Mouse (Mus musculus) gastrocnemius, postnatal 4 days (tissue): ENCODE data around the gene Tceal5. TPM values are rescaled to one million over a fixed set of nuclear protein-coding genes. Genes with fewer than 3 reads are reported as not detected.
A peak's percentile ranks its signal among the peaks of the same experiment; 100 is the strongest.
"Not testable (repeated sequence)": the region's sequence is repeated elsewhere in the genome, so short reads cannot be mapped to it uniquely, and the experiment has no call there.

Source experiments
- DNase-seq, 2 experiments: peaks; one replicate each; pipeline ENCODE4 v3.0.0; 2021 to 2022; ENCODE audit warnings: low spot score in 2 of 2, mixed read lengths in 2 of 2
- long read RNA-seq, 2 experiments: library from polyadenylated mRNA; stranded (forward); transcript quantifications; one replicate each; pipeline ENCODE4 v2.0.0; 2021
- total RNA-seq, 2 experiments: library from RNA; stranded (reverse); gene quantifications; 2 replicates each; pipeline ENCODE4 v1.2.3; 2021

Gene Tceal5
- total RNA-seq = 100 to 1,000 TPM; 118 to 136 TPM
- long read RNA-seq, experiment 1, transcript Tceal5-201 (3 exons, 1,044 nt) = major isoform, 22 of 42 reads
- long read RNA-seq, experiment 1, partial matches to known transcripts = 1 of 42 reads
- long read RNA-seq, experiment 1, other reads (novel, unspliced or antisense) = 18 of 42 reads
- long read RNA-seq, experiment 2, transcript Tceal5-202 (3 exons, 327 nt) = minor isoform, 5 of 41 reads
- long read RNA-seq, experiment 2, transcript Tceal5-201 (3 exons, 1,044 nt) = major isoform, 27 of 41 reads
- long read RNA-seq, experiment 2, partial matches to known transcripts = 0 of 41 reads
- long read RNA-seq, experiment 2, other reads (novel, unspliced or antisense) = 9 of 41 reads

GRCm38 (mm10) chrX:136203664-136204066 lies at the start of gene Tceal5:
TSS of gene Tceal5 (minus strand) at chrX:136203876.
- DNase-seq = peak in 1 of 2 experiments; percentile 15

GRCm38 (mm10) chrX:136252023-136252729 lies 48.5 kb upstream of the Tceal5 start:
- no peak for DNase-seq

- no peak for DNase-seq
Observed at GRCm38 (mm10) chrX:136249671-136250070, 46.0 kb upstream of the Tceal5 start.

- no peak for DNase-seq
Observed at GRCm38 (mm10) chrX:136248811-136249210, 45.1 kb upstream of the Tceal5 start.

GRCm38 (mm10) chrX:136245521-136246071 lies 41.9 kb upstream of the Tceal5 start:
- DNase-seq = peak in 1 of 2 experiments; percentile 10

- DNase-seq = peak; percentile 50 to 67
Observed at GRCm38 (mm10) chrX:136244574-136245229, 41.0 kb upstream of the Tceal5 start, which contains the start of gene Tceal9. TSS of gene Tceal9 (plus strand) at chrX:136245079.

- DNase-seq = no peak
Observed at GRCm38 (mm10) chrX:136243181-136243580, 39.5 kb upstream of the Tceal5 start.

GRCm38 (mm10) chrX:136238118-136238517 lies 34.4 kb upstream of the Tceal5 start:
- DNase-seq = peak in 1 of 2 experiments; percentile 10

- no peak for DNase-seq
Observed at GRCm38 (mm10) chrX:136227768-136228167, 24.1 kb upstream of the Tceal5 start.

GRCm38 (mm10) chrX:136223714-136224113 lies 20.0 kb upstream of the Tceal5 start:
- no peak for DNase-seq

- no peak for DNase-seq
Observed at GRCm38 (mm10) chrX:136216303-136216702, 12.6 kb upstream of the Tceal5 start.

GRCm38 (mm10) chrX:136214729-136215677 lies 11.3 kb upstream of the Tceal5 start, which contains the start of the genes Tceal7 and Bex1:
TSS of gene Tceal7 (plus strand) at chrX:136214779.
TSS of gene Bex1 (minus strand) at chrX:136215513.
- not testable (repeated sequence) for DNase-seq

GRCm38 (mm10) chrX:136213396-136213795 lies 9.7 kb upstream of the Tceal5 start:
- DNase-seq = no peak

GRCm38 (mm10) chrX:136204406-136204805 lies 730 bp upstream of the Tceal5 start:
- DNase-seq = no peak

GRCm38 (mm10) chrX:136203257-136203656 lies 419 bp downstream of the Tceal5 start:
- DNase-seq = no peak

GRCm38 (mm10) chrX:136196873-136197272 lies 6.8 kb downstream of the Tceal5 start:
- DNase-seq = no peak

GRCm38 (mm10) chrX:136195193-136195944 lies 8.3 kb downstream of the Tceal5 start:
- no peak for DNase-seq

GRCm38 (mm10) chrX:136183107-136183506 lies 20.6 kb downstream of the Tceal5 start:
- no peak for DNase-seq

GRCm38 (mm10) chrX:136180897-136181553 lies 22.7 kb downstream of the Tceal5 start:
- DNase-seq = no peak
